Mouse (Mus musculus): Measurements from ENCODE around the gene Zfp536.

- no peak for TF ChIP-seq NELFE (IDR thresholded peaks at IDR 0.05; ENCODE audit: low read depth, low read length)
- TF ChIP-seq POLR2A (IDR thresholded peaks at IDR 0.05; ENCODE audit: low read depth, low read length): no peak
- TF ChIP-seq CTCF (conservative IDR thresholded peaks at IDR 0.05 in 1 of 2, IDR thresholded peaks at IDR 0.05 in 1 of 2; ENCODE audit: low read depth in 2 of 2, low read length in 2 of 2): no peak
- no peak for TF ChIP-seq BHLHE40 (IDR thresholded peaks at IDR 0.05; ENCODE audit: low read depth, low read length)
- TF ChIP-seq ELF1 (IDR thresholded peaks at IDR 0.05; ENCODE audit: low read depth, low read length): no peak
- TF ChIP-seq MXI1 (IDR thresholded peaks at IDR 0.05; ENCODE audit: low read depth, low read length): no peak
- TF ChIP-seq TCF12 (IDR thresholded peaks at IDR 0.05; ENCODE audit: low read depth, low read length): no peak
- no peak for TF ChIP-seq RCOR1 (conservative IDR thresholded peaks at IDR 0.05; ENCODE audit: low read depth, low read length)
- TF ChIP-seq USF1 (IDR thresholded peaks at IDR 0.05; ENCODE audit: low read depth, low read length): no peak
- TF ChIP-seq HCFC1 (IDR thresholded peaks at IDR 0.05; ENCODE audit: low read depth, low read length): no peak
Observed at GRCm38 (mm10) chr7:37559851-37560250, 213.6 kb downstream of the Zfp536 start.

Measured in CH12.LX (cell line).